33 mouse cellular contexts compared by ENCODE assay signal in genomic region chr11:23754329-23754728, GRCm38 (mm10). TPM values are rescaled to one million over a fixed set of nuclear protein-coding genes. Genes with fewer than 3 reads are reported as not detected.
DNase-seq lines count a peak whose midpoint lies in the region; ATAC-seq lines count a peak whose summit lies in the region.
"Had no signal": no experiment of that assay in that cellular context is flagged by ENCODE, and none has a peak within 500 bp of the region (broad histone marks: within the 10 kb centered on the region; RNA-seq: fewer than 3 reads in every experiment).

No protein-coding gene starts in this region.

- no peak overlapping the region for H3K4me2 ChIP-seq in midbrain, embryonic 11.5 days
- H3K4me2 ChIP-seq: embryonic facial prominence, embryonic 13.5 days; heart, embryonic 11.5 days; hindbrain, embryonic 12.5 days; limb, embryonic 15.5 days; liver, embryonic 13.5 days; midbrain, embryonic 15.5 days; neural tube, embryonic 12.5 days had no signal

- no peak overlapping the region for H3K4me3 ChIP-seq in midbrain, embryonic 11.5 days (ENCODE audit: low read depth, low read length)
- H3K4me3 ChIP-seq: embryonic facial prominence, embryonic 13.5 days; forebrain, embryonic 10.5 days; hindbrain, embryonic 12.5 days; layer of hippocampus, adult 2 months; limb, embryonic 15.5 days; liver, embryonic 13.5 days; midbrain, embryonic 15.5 days; neural tube, embryonic 12.5 days had no signal

- H3K27me3 ChIP-seq in midbrain, embryonic 11.5 days (ENCODE audit: control insufficient read depth, insufficient read depth, low read length): no peaks in the 10 kb centered on the region
- H3K27me3 ChIP-seq: embryonic facial prominence, embryonic 13.5 days; hindbrain, embryonic 12.5 days; limb, embryonic 15.5 days; liver, embryonic 13.5 days; midbrain, embryonic 15.5 days; neural tube, embryonic 12.5 days had no signal

- peak; percentile 30 for DNase-seq in 416B (ENCODE audit: low read depth)
- DNase-seq in CD4-positive, CD25-positive, alpha-beta regulatory T cell, adult 2 months (ENCODE audit: low read depth, low spot score): peak; percentile 78
- peak; percentile 41 for DNase-seq in naive thymus-derived CD4-positive, alpha-beta T cell, adult 2 months (ENCODE audit: low read depth)
- DNase-seq in midbrain, embryonic 11.5 days (ENCODE audit: low spot score, missing footprints): no peak
- no peak for DNase-seq in kidney, adult 8-10 months
- no peak for DNase-seq in layer of hippocampus, postnatal 25 days (ENCODE audit: extremely low spot score in 1 of 2, low spot score in 1 of 2)
- DNase-seq: adrenal gland, postnatal 14 days; cerebellum, adult 11-12 months; cerebellum, adult 9-11 months; gastrocnemius, postnatal 14 days; heart, adult 18-20 months; heart, postnatal 36 days; kidney, adult 11 months; kidney, postnatal 36 days; layer of hippocampus, postnatal 36 days; left cerebral cortex, postnatal 4 days; liver, embryonic 13.5 days; lung, adult 18-20 months; right cerebral cortex, adult 18-20 months; right cerebral cortex, postnatal 4 days; thymus, adult 2 months; thymus, postnatal 36 days had no signal

- H3K27ac ChIP-seq in midbrain, embryonic 11.5 days (ENCODE audit: low read depth, low read length): no peak overlapping the region
- H3K27ac ChIP-seq: embryonic facial prominence, embryonic 13.5 days; forebrain, embryonic 10.5 days; hindbrain, embryonic 12.5 days; layer of hippocampus, adult 2 months; limb, embryonic 15.5 days; liver, embryonic 13.5 days; macrophage; midbrain, embryonic 15.5 days; neural tube, embryonic 12.5 days had no signal

- no peaks in the 10 kb centered on the region for H3K36me3 ChIP-seq in midbrain, embryonic 11.5 days (ENCODE audit: control insufficient read depth, insufficient read depth, low read length)
- H3K36me3 ChIP-seq: embryonic facial prominence, embryonic 13.5 days; forebrain, embryonic 10.5 days; hindbrain, embryonic 12.5 days; limb, embryonic 15.5 days; liver, embryonic 13.5 days; midbrain, embryonic 15.5 days; neural tube, embryonic 12.5 days had no signal

- H3K9me3 ChIP-seq in midbrain, embryonic 11.5 days (ENCODE audit: control insufficient read depth, low read length): no peaks in the 10 kb centered on the region
- H3K9me3 ChIP-seq: embryonic facial prominence, embryonic 13.5 days; forebrain, embryonic 10.5 days; hindbrain, embryonic 12.5 days; limb, embryonic 15.5 days; liver, embryonic 13.5 days; midbrain, embryonic 15.5 days; neural tube, embryonic 12.5 days had no signal

- ATAC-seq in granulocyte monocyte progenitor cell, adult 5-6 weeks (replicated peaks; ENCODE audit: poor library complexity, severe bottlenecking): peak; percentile 50
- no peak for ATAC-seq in midbrain, embryonic 11.5 days (ENCODE audit: low FRiP score)
- ATAC-seq: lung, postnatal 0 days; midbrain, embryonic 15.5 days had no signal

- no peak overlapping the region for H3K9ac ChIP-seq in midbrain, embryonic 11.5 days (ENCODE audit: low read length)
- H3K9ac ChIP-seq: embryonic facial prominence, embryonic 13.5 days; hindbrain, embryonic 12.5 days; limb, embryonic 15.5 days; liver, embryonic 13.5 days; midbrain, embryonic 15.5 days; neural tube, embryonic 12.5 days had no signal

- H3K4me1 ChIP-seq in midbrain, embryonic 11.5 days (ENCODE audit: control insufficient read depth, insufficient read depth, low read length): no peaks in the 10 kb centered on the region
- H3K4me1 ChIP-seq: embryonic facial prominence, embryonic 13.5 days; forebrain, embryonic 10.5 days; hindbrain, embryonic 12.5 days; limb, embryonic 15.5 days; liver, embryonic 13.5 days; midbrain, embryonic 15.5 days; neural tube, embryonic 12.5 days had no signal

RNA-seq across cellular contexts. Expression of gene Rel, which starts 16.4 kb away (rescaled TPM):
- total RNA-seq in granulocyte monocyte progenitor cell, adult 5-6 weeks (2014; fragmentation: Nextera tagmentation): 15.1 and 18.5 TPM in 2 replicates
- total RNA-seq in granulocyte monocyte progenitor cell, adult 5-6 weeks (2017): 9.8 and 10.0 TPM in 2 replicates
- polyA plus RNA-seq in midbrain, embryonic 11.5 days (2014; fragmentation: Nextera tagmentation; extraction: Ambion mirVana): 0.39 and 0.64 TPM in 2 replicates
- total RNA-seq in layer of hippocampus, postnatal 25 days (2021): 1 to 10 TPM; 2.7 to 3.8 TPM

Comparison
In these comparisons a context has a peak if more than half of its experiments do, and no peak if none do; other contexts are left out.
1. DNase-seq: peak in 416B (single experiment), CD4-positive, CD25-positive, alpha-beta regulatory T cell, adult 2 months (single experiment) and naive thymus-derived CD4-positive, alpha-beta T cell, adult 2 months (single experiment); none in midbrain, embryonic 11.5 days (single experiment), kidney, adult 8-10 months (0 of 2) and layer of hippocampus, postnatal 25 days (0 of 2).